Mouse (Mus musculus): ENCODE measurements around the gene Gxylt1. TPM values are rescaled to one million over a fixed set of nuclear protein-coding genes. Genes with fewer than 3 reads are reported as not detected.
A peak's percentile ranks its signal among the peaks of the same experiment; 100 is the strongest.
"Not testable (repeated sequence)": the region's sequence is repeated elsewhere in the genome, so short reads cannot be mapped to it uniquely, and the experiment has no call there.

Gene Gxylt1
- polyA plus RNA-seq, 2 experiments, result 17.4 to 18.7 TPM

GRCm38 (mm10) chr15:93253172-93253571, 21.8 kb downstream of the Gxylt1 start:
- 84% methylated on average over 8 of the region's 8 CpGs for WGBS
- DNase-seq (ENCODE audit: low spot score) (no peak), ATAC-seq (ENCODE audit: low FRiP score, low read depth) (no peak)
- no peaks in the 10 kb centered on the region for H3K9me3 ChIP-seq (ENCODE audit: control insufficient read depth, low read length)
- no peak overlapping the region for H3K4me3 ChIP-seq (replicated peaks; ENCODE audit: low read length)
- H3K27me3 ChIP-seq (ENCODE audit: control insufficient read depth, insufficient read depth, low read length), result no peaks in the 10 kb centered on the region
- H3K27ac ChIP-seq (replicated peaks; ENCODE audit: low read depth, low read length), result no peak overlapping the region
- TF ChIP-seq POLR2A (IDR thresholded peaks at IDR 0.05; ENCODE audit: borderline replicate concordance, extremely low read depth, insufficient read depth, insufficient read length), result no peak
- H3K36me3 ChIP-seq (ENCODE audit: control insufficient read depth, insufficient read depth, low read length), result peaks cover 52% of the 10 kb centered on the region
- H3K4me2 ChIP-seq (replicated peaks; ENCODE audit: low read depth, low read length, severe bottlenecking), result no peak overlapping the region
- H3K4me1 ChIP-seq (ENCODE audit: control insufficient read depth, insufficient read depth, low read length), result no peaks in the 10 kb centered on the region
- no peak overlapping the region for H3K9ac ChIP-seq (ENCODE audit: low read depth, low read length, severe bottlenecking)

- Histone ChIP-seq H3K9me3 (ENCODE audit: control insufficient read depth, low read length) (no peaks in the 10 kb centered on the region), H3K9ac (ENCODE audit: low read depth, low read length, severe bottlenecking) (no peak overlapping the region), H3K36me3 (ENCODE audit: control insufficient read depth, insufficient read depth, low read length) (peaks cover 48% of the 10 kb centered on the region), H3K4me3 (replicated peaks; ENCODE audit: low read length) (no peak overlapping the region), H3K27ac (replicated peaks; ENCODE audit: low read depth, low read length) (no peak overlapping the region), H3K4me1 (ENCODE audit: control insufficient read depth, insufficient read depth, low read length) (no peaks in the 10 kb centered on the region), H3K27me3 (ENCODE audit: control insufficient read depth, insufficient read depth, low read length) (no peaks in the 10 kb centered on the region), H3K4me2 (replicated peaks; ENCODE audit: low read depth, low read length, severe bottlenecking) (no peak overlapping the region)
- WGBS, result 82% methylated on average over 6 of the region's 6 CpGs
- ATAC-seq (ENCODE audit: low FRiP score, low read depth), result no peak
- no peak for TF ChIP-seq POLR2A (IDR thresholded peaks at IDR 0.05; ENCODE audit: borderline replicate concordance, extremely low read depth, insufficient read depth, insufficient read length)
- no peak for DNase-seq (ENCODE audit: low spot score)
Observed at GRCm38 (mm10) chr15:93252396-93252795, 22.6 kb downstream of the Gxylt1 start.

GRCm38 (mm10) chr15:93251553-93252250, 23.3 kb downstream of the Gxylt1 start:
- H3K36me3 ChIP-seq (ENCODE audit: control insufficient read depth, insufficient read depth, low read length), result peaks cover 48% of the 10 kb centered on the region
- H3K4me1 ChIP-seq (ENCODE audit: control insufficient read depth, insufficient read depth, low read length), result no peaks in the 10 kb centered on the region
- 68% methylated on average over 13 of the region's 13 CpGs for WGBS
- no peak overlapping the region for H3K4me3 ChIP-seq (replicated peaks; ENCODE audit: low read length)
- H3K9me3 ChIP-seq (ENCODE audit: control insufficient read depth, low read length), result no peaks in the 10 kb centered on the region
- ATAC-seq (ENCODE audit: low FRiP score, low read depth), result no peak
- DNase-seq (ENCODE audit: low spot score), result no peak
- H3K27me3 ChIP-seq (ENCODE audit: control insufficient read depth, insufficient read depth, low read length), result no peaks in the 10 kb centered on the region
- no peak for TF ChIP-seq POLR2A (IDR thresholded peaks at IDR 0.05; ENCODE audit: borderline replicate concordance, extremely low read depth, insufficient read depth, insufficient read length)
- no peak overlapping the region for H3K27ac ChIP-seq (replicated peaks; ENCODE audit: low read depth, low read length)
- H3K4me2 ChIP-seq (replicated peaks; ENCODE audit: low read depth, low read length, severe bottlenecking), result no peak overlapping the region
- H3K9ac ChIP-seq (ENCODE audit: low read depth, low read length, severe bottlenecking), result no peak overlapping the region

- Histone ChIP-seq H3K27ac (replicated peaks; ENCODE audit: low read depth, low read length) (no peak overlapping the region), H3K27me3 (ENCODE audit: control insufficient read depth, insufficient read depth, low read length) (no peaks in the 10 kb centered on the region), H3K4me1 (ENCODE audit: control insufficient read depth, insufficient read depth, low read length) (0 out of 2 replicates have a peak, but pooled peaks cover 4% of the 10 kb centered on the region), H3K36me3 (ENCODE audit: control insufficient read depth, insufficient read depth, low read length) (peaks cover 53% of the 10 kb centered on the region), H3K4me3 (replicated peaks; ENCODE audit: low read length) (no peak overlapping the region), H3K4me2 (replicated peaks; ENCODE audit: low read depth, low read length, severe bottlenecking) (no peak overlapping the region), H3K9ac (ENCODE audit: low read depth, low read length, severe bottlenecking) (no peak overlapping the region), H3K9me3 (ENCODE audit: control insufficient read depth, low read length) (no peaks in the 10 kb centered on the region)
- no peak for TF ChIP-seq POLR2A (IDR thresholded peaks at IDR 0.05; ENCODE audit: borderline replicate concordance, extremely low read depth, insufficient read depth, insufficient read length)
- peak; percentile 45 for DNase-seq (ENCODE audit: low spot score)
- WGBS, result 42% methylated on average over 10 of the region's 10 CpGs
- ATAC-seq (ENCODE audit: low FRiP score, low read depth), result no peak
Observed at GRCm38 (mm10) chr15:93243202-93243601, 31.8 kb downstream of the Gxylt1 start.

GRCm38 (mm10) chr15:93236456-93236855, 38.5 kb downstream of the Gxylt1 start:
- H3K27me3 ChIP-seq (ENCODE audit: control insufficient read depth, insufficient read depth, low read length); H3K4me2 ChIP-seq (replicated peaks; ENCODE audit: low read depth, low read length, severe bottlenecking); ATAC-seq (ENCODE audit: low FRiP score, low read depth); H3K4me1 ChIP-seq (ENCODE audit: control insufficient read depth, insufficient read depth, low read length); H3K9me3 ChIP-seq (ENCODE audit: control insufficient read depth, low read length); DNase-seq (ENCODE audit: low spot score); H3K4me3 ChIP-seq (replicated peaks; ENCODE audit: low read length); H3K27ac ChIP-seq (replicated peaks; ENCODE audit: low read depth, low read length); H3K9ac ChIP-seq (ENCODE audit: low read depth, low read length, severe bottlenecking): not testable (repeated sequence)
- H3K36me3 ChIP-seq (ENCODE audit: control insufficient read depth, insufficient read depth, low read length), result peaks cover 18% of the 10 kb centered on the region; the same call in 1 of the 2 replicates
- 90% methylated on average over 10 of the region's 10 CpGs for WGBS

All from limb, embryonic 14.5 days (tissue).